Mouse (Mus musculus): Measurements from ENCODE around the gene Gm20883. TPM values are rescaled to one million over a fixed set of nuclear protein-coding genes. Genes with fewer than 3 reads are reported as not detected.
"Not testable (repeated sequence)": the region's sequence is repeated elsewhere in the genome, so short reads cannot be mapped to it uniquely, and the experiment has no call there.

Gene Gm20883
- not detected in 2 replicates for polyA plus RNA-seq (2014; fragmentation: Nextera tagmentation; extraction: Ambion mirVana)

GRCm38 (mm10) chrY:50607951-50608350, at the start of gene Gm20883:
Gm20883 (plus strand) TSS chrY:50608251.
- H3K9me3 ChIP-seq (ENCODE audit: control insufficient read depth, low read length); DNase-seq (ENCODE audit: low spot score); H3K4me3 ChIP-seq (ENCODE audit: low read depth, low read length); H3K27me3 ChIP-seq (ENCODE audit: control insufficient read depth, insufficient read depth, low read length); ATAC-seq (ENCODE audit: insufficient read depth, low FRiP score, low TSS enrichment); H3K4me2 ChIP-seq (ENCODE audit: low read depth); H3K9ac ChIP-seq (ENCODE audit: low read length); H3K27ac ChIP-seq (ENCODE audit: low read depth, low read length); H3K36me3 ChIP-seq (ENCODE audit: control insufficient read depth, insufficient read depth, low read length); H3K4me1 ChIP-seq (ENCODE audit: control insufficient read depth, insufficient read depth, low read length): not testable (repeated sequence)
- no CpG with 5 or more reads among the region's 6 CpGs for whole genome bisulfite sequencing
